Mouse (Mus musculus): ENCODE measurements around the gene Meis1. TPM values are rescaled to one million over a fixed set of nuclear protein-coding genes. Genes with fewer than 3 reads are reported as not detected.

The Meis1 gene
- polyA plus RNA-seq, 1 experiment from 2014 or later: 51.7 TPM

DNA sequence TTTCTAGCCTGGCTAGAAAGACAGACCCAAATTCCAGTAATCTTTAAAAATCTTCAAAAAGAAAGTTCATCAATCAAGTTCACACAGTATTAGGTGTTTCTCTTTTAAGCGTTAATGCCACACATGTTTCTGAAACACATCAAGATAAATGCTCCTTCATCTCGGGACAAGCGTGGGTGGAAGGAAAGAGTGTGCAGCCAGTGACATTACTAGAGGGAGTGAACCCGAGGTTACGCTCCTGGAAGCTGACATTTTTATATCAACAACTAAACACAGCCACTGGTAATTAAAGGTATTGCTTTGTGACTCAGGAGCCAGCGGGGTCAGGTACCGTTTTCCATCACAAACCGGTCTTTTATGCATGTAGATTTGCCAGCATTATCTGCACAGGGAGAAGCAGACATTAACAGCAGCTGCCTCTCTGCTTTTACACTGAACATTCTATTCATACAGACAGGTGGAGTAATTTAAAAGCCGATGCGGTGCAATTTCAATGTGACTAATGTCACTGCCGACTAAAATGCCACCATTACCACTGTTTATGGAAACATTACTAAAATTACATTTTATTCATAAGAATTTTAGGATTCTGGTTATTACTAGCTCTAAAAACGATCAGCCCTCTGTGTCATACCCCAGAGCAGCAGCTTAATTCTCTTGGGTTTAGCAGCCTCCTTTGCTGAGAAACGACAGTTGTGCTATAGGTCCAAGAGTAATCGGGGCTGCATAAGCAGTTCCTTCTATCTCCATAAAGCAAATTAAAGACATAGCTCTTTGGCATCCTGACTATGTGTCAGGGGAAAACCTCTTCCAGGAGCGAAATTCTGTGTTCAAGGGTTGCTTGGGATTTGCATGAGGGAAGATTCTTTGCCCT lies 87.5 kb downstream of the Meis1 start:
- Histone ChIP-seq H3K36me3 (ENCODE audit: control insufficient read depth, insufficient read depth, low read length) (no peaks in the 10 kb centered on the region), H3K9ac (replicated peaks; ENCODE audit: low read length) (no peak overlapping the region), H3K4me2 (ENCODE audit: low read length) (peak overlapping the region; percentile 26), H3K9me3 (ENCODE audit: control insufficient read depth, low read length) (no peaks in the 10 kb centered on the region), H3K4me3 (replicated peaks; ENCODE audit: low read depth, low read length) (no peak overlapping the region), H3K4me1 (ENCODE audit: control insufficient read depth, insufficient read depth, low read length) (peaks cover 21% of the 10 kb centered on the region), H3K27ac (replicated peaks; ENCODE audit: low read depth, low read length) (peak overlapping the region; percentile 15; the same call in 1 of the 2 replicates), H3K27me3 (ENCODE audit: control insufficient read depth, insufficient read depth, low read length) (no peaks in the 10 kb centered on the region)
- 48% methylated on average over 15 of the region's 15 CpGs for WGBS
- ATAC-seq (ENCODE audit: low FRiP score, low TSS enrichment) (no peak), DNase-seq (peak; percentile 40)

DNA sequence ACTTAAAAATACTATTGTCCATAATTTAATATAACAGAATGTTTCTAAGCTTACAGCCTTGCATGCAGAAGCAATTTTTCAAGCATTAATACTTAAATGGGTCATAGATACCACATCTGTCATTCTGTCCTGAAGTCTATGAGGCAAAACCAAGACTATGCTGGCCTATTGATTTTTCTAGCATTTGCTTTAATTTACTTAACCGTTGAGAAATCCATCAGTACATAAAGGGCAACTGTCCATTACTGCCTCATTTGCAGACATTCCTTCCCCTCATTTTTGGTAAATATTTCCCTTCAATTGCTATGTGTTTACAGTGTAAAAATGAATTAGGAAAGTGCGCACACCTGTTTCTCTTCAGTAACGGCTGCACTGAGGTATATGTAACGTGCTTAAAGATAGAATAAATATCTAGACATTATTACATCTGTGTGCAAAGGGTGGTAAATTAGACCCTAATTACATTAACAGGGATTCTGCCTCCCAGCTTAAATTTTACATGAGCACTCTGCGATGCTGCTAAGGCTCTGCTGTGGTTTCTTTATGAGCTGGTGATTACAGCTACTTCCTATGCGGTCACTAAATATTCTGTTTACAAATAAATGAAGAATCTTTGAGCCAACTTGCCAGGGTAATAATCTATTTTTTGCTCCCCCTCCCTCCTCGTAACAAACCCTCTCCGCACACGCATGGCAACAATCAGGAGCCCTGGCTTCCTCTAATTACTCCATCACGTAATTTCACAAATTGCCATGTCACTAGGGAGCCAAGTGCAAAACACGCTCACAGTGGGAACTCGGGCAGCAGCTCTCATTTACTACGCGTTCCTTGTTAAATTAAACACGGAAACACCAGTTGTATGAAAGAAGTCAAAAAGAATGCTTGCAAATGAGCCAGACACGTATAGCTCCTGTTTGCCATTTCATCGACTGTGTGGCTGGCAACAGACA lies 88.7 kb downstream of the Meis1 start:
- Histone ChIP-seq H3K4me2 (ENCODE audit: low read length) (peak overlapping the region; percentile 26; the same call in 1 of the 2 replicates), H3K4me1 (ENCODE audit: control insufficient read depth, insufficient read depth, low read length) (peaks cover 21% of the 10 kb centered on the region), H3K9ac (replicated peaks; ENCODE audit: low read length) (no peak overlapping the region), H3K27ac (replicated peaks; ENCODE audit: low read depth, low read length) (0 out of 2 replicates have a peak overlapping the region, but pooled peaks have one; percentile 15), H3K27me3 (ENCODE audit: control insufficient read depth, insufficient read depth, low read length) (no peaks in the 10 kb centered on the region), H3K9me3 (ENCODE audit: control insufficient read depth, low read length) (no peaks in the 10 kb centered on the region), H3K4me3 (replicated peaks; ENCODE audit: low read depth, low read length) (no peak overlapping the region), H3K36me3 (ENCODE audit: control insufficient read depth, insufficient read depth, low read length) (no peaks in the 10 kb centered on the region)
- DNase-seq (peak; percentile 38), ATAC-seq (ENCODE audit: low FRiP score, low TSS enrichment) (no peak)
- WGBS: 66% methylated on average over 17 of the region's 17 CpGs

DNA sequence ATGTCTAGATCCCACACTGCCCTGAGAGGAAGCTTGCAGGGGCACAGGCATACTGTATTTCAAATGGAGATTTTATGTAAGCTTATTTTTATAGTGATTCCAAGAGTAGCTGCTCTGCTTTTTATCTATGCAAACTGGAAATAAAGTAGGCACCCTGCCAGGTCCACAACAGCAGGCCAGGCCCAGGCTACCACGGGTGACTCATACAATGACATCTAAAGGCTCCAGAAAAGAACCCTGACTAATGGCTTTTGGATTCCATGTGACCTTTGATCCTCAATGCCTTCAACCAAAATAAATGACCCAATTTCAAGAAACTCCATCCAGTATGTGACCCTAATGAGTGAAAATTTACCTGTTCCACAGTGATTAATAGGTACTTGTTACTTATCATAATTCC lies 91.4 kb downstream of the Meis1 start:
- peaks cover 21% of the 10 kb centered on the region for H3K4me1 ChIP-seq (ENCODE audit: control insufficient read depth, insufficient read depth, low read length)
- no peak overlapping the region for H3K4me2 ChIP-seq (ENCODE audit: low read length)
- H3K4me3 ChIP-seq (replicated peaks; ENCODE audit: low read depth, low read length): no peak overlapping the region
- no peaks in the 10 kb centered on the region for H3K9me3 ChIP-seq (ENCODE audit: control insufficient read depth, low read length)
- ATAC-seq (ENCODE audit: low FRiP score, low TSS enrichment) (no peak; the same call in 1 of the 2 replicates), DNase-seq (peak; percentile 52)
- WGBS: 2% methylated on average over 1 of the region's 1 CpGs
- H3K27ac ChIP-seq (replicated peaks; ENCODE audit: low read depth, low read length): no peak overlapping the region
- no peaks in the 10 kb centered on the region for H3K27me3 ChIP-seq (ENCODE audit: control insufficient read depth, insufficient read depth, low read length)
- H3K36me3 ChIP-seq (ENCODE audit: control insufficient read depth, insufficient read depth, low read length): no peaks in the 10 kb centered on the region
- no peak overlapping the region for H3K9ac ChIP-seq (replicated peaks; ENCODE audit: low read length)

DNA sequence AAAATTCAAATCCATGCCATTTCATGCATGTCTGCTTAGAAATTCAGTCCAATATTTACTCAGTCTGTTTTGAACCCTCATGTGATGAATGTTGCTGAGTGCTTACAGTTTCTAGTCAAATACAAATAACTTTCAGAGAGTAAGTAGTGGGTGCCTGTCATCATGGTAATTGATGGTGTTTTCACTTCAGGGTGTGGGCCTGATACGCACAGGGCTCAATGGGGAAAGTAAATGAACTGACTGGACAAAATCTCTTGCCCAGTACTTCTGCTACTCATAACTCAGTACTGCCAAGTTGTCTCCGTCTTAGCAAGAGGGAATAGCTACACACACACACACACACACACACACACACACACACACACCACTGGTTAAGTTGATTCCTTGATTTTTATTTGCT lies 92.0 kb downstream of the Meis1 start:
- Histone ChIP-seq H3K27ac (replicated peaks; ENCODE audit: low read depth, low read length) (no peak overlapping the region), H3K4me2 (ENCODE audit: low read length) (no peak overlapping the region), H3K4me1 (ENCODE audit: control insufficient read depth, insufficient read depth, low read length) (peaks cover 20% of the 10 kb centered on the region), H3K36me3 (ENCODE audit: control insufficient read depth, insufficient read depth, low read length) (no peaks in the 10 kb centered on the region), H3K9me3 (ENCODE audit: control insufficient read depth, low read length) (no peaks in the 10 kb centered on the region), H3K27me3 (ENCODE audit: control insufficient read depth, insufficient read depth, low read length) (no peaks in the 10 kb centered on the region), H3K4me3 (replicated peaks; ENCODE audit: low read depth, low read length) (no peak overlapping the region), H3K9ac (replicated peaks; ENCODE audit: low read length) (no peak overlapping the region)
- WGBS: 50% methylated on average over 2 of the region's 2 CpGs
- no peak for ATAC-seq (ENCODE audit: low FRiP score, low TSS enrichment)
- DNase-seq: no peak

DNA sequence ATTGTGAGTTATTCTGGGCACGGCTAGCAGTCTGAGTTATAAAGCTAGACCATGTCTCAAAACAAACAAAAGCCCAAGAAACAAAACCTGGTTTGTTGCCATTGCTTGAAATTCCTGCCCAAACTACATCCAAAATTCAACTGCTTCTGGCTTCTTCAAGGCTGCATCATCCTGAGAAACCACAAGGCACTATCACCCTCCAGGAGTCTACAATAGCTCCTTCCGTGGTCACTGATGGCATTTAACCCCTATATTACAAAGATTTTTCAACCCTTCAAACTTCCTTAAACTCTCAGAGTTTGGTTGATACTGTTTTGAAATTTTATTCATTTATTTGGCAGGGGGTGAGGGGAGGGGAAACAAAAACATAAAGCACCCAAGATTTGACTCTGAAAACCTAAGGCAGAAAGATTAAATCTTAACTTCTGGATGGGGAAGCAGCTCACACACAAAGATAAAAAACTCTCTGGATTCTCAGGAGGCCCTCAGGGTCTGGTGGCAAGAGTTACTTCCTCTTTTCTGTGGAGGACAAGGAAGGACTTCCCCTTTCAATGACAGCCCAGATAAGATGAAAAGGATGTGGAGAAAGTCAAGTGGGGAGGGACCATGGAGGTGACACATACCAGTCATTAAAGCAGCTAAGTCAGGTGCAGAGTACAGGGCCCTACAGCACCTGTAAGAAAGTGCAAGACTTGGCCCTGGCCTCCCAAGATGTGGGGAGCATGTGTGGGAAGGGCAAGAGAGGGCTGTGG lies 94.0 kb downstream of the Meis1 start:
- no peak overlapping the region for H3K4me2 ChIP-seq (ENCODE audit: low read length)
- no peaks in the 10 kb centered on the region for H3K9me3 ChIP-seq (ENCODE audit: control insufficient read depth, low read length)
- DNase-seq: no peak
- WGBS: 87% methylated on average over 2 of the region's 2 CpGs
- H3K9ac ChIP-seq (replicated peaks; ENCODE audit: low read length): no peak overlapping the region
- H3K36me3 ChIP-seq (ENCODE audit: control insufficient read depth, insufficient read depth, low read length): no peaks in the 10 kb centered on the region
- ATAC-seq (ENCODE audit: low FRiP score, low TSS enrichment): no peak
- no peak overlapping the region for H3K4me3 ChIP-seq (replicated peaks; ENCODE audit: low read depth, low read length)
- H3K27ac ChIP-seq (replicated peaks; ENCODE audit: low read depth, low read length): no peak overlapping the region
- H3K27me3 ChIP-seq (ENCODE audit: control insufficient read depth, insufficient read depth, low read length): no peaks in the 10 kb centered on the region
- H3K4me1 ChIP-seq (ENCODE audit: control insufficient read depth, insufficient read depth, low read length): peaks cover 10% of the 10 kb centered on the region; the same call in 1 of the 2 replicates

DNA sequence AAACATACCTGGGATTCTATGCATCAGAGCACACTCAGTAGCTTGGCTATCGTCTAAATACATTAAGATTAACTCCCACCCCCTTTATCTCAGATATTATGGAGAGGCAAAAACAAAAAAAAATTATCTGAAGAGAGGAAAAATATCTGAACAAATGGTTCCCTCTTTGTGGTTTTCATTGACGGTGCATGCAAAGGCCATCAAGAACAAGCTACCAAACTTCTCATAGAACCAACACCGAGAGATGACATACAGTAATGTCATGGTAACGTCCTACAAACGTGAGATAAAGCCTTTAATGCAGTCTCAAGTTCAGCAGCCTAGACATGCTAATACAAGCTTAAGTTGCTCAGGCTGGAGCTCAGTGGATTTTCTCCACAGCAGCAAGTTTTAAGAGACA lies 95.5 kb downstream of the Meis1 start:
- ATAC-seq (ENCODE audit: low FRiP score, low TSS enrichment): no peak
- no peak overlapping the region for H3K27ac ChIP-seq (replicated peaks; ENCODE audit: low read depth, low read length)
- 90% methylated on average over 5 of the region's 5 CpGs for WGBS

DNA sequence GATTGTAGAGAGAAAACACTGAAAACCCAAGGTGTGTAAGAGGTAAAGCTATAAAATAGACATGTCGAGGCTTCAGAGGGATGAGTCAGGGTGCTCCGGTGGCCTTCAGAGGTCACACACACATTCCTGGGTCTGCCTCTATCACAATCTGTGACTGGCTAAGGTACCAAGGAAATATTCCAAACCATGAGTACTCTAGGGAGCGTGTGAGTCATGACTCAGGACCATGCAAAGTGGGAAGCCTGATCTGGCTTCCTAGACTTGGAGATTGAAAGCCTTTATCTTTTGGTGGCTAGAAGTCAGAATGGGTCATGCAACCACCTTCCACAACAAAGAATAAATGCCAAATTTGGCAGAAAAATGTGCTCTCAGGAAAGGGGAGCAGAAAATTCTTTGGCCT lies 98.1 kb downstream of the Meis1 start:
- WGBS: 94% methylated on average over 3 of the region's 3 CpGs
- Histone ChIP-seq H3K4me3 (replicated peaks; ENCODE audit: low read depth, low read length) (no peak overlapping the region), H3K9me3 (ENCODE audit: control insufficient read depth, low read length) (no peaks in the 10 kb centered on the region), H3K4me2 (ENCODE audit: low read length) (no peak overlapping the region), H3K4me1 (ENCODE audit: control insufficient read depth, insufficient read depth, low read length) (peaks cover 25% of the 10 kb centered on the region), H3K9ac (replicated peaks; ENCODE audit: low read length) (no peak overlapping the region), H3K27ac (replicated peaks; ENCODE audit: low read depth, low read length) (no peak overlapping the region), H3K27me3 (ENCODE audit: control insufficient read depth, insufficient read depth, low read length) (no peaks in the 10 kb centered on the region), H3K36me3 (ENCODE audit: control insufficient read depth, insufficient read depth, low read length) (no peaks in the 10 kb centered on the region)
- ATAC-seq (ENCODE audit: low FRiP score, low TSS enrichment) (no peak), DNase-seq (no peak)

More for the DNA sequence above, 95.5 kb downstream of the Meis1 start:
- H3K4me3 ChIP-seq (replicated peaks; ENCODE audit: low read depth, low read length): no peak overlapping the region
- no peak overlapping the region for H3K4me2 ChIP-seq (ENCODE audit: low read length)
- H3K36me3 ChIP-seq (ENCODE audit: control insufficient read depth, insufficient read depth, low read length): no peaks in the 10 kb centered on the region
- no peak overlapping the region for H3K9ac ChIP-seq (replicated peaks; ENCODE audit: low read length)
- no peak for DNase-seq
- peaks cover 16% of the 10 kb centered on the region; the same call in 1 of the 2 replicates for H3K4me1 ChIP-seq (ENCODE audit: control insufficient read depth, insufficient read depth, low read length)
- no peaks in the 10 kb centered on the region for H3K27me3 ChIP-seq (ENCODE audit: control insufficient read depth, insufficient read depth, low read length)
- H3K9me3 ChIP-seq (ENCODE audit: control insufficient read depth, low read length): no peaks in the 10 kb centered on the region

DNA sequence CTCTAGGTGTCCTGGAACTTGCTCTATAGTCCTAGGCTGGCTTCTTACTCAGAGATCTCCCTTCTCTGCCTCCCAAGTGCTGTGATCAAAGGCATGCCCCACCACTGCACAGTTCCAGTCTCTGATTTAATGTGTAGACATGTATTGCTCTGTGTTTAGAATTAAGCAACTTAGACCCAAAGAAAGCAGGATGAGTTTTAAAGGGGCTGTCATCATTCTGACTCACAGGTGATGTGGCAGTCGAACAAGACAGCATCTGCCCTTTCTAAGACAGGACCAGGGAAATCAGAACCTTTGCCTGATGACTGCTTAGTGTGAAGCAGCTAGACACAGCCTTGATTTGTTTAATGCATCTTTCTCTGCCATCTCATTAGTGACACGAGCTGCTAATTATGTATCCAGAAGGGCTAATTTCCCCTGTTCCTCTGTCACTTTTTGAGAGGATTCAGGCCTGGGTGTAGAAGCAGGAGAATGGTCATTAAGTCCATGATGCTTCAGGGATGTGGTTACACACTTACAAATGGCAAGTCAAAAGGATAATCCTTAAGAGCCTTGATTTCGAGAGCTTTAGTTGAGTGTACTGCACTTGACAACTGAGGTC lies 99.5 kb downstream of the Meis1 start:
- WGBS: 67% methylated on average over 3 of the region's 3 CpGs
- no peak for ATAC-seq (ENCODE audit: low FRiP score, low TSS enrichment)
- H3K27me3 ChIP-seq (ENCODE audit: control insufficient read depth, insufficient read depth, low read length): no peaks in the 10 kb centered on the region
- H3K36me3 ChIP-seq (ENCODE audit: control insufficient read depth, insufficient read depth, low read length): no peaks in the 10 kb centered on the region
- H3K4me2 ChIP-seq (ENCODE audit: low read length): no peak overlapping the region
- DNase-seq: no peak
- H3K9ac ChIP-seq (replicated peaks; ENCODE audit: low read length): no peak overlapping the region
- no peaks in the 10 kb centered on the region for H3K9me3 ChIP-seq (ENCODE audit: control insufficient read depth, low read length)
- H3K4me3 ChIP-seq (replicated peaks; ENCODE audit: low read depth, low read length): no peak overlapping the region
- H3K27ac ChIP-seq (replicated peaks; ENCODE audit: low read depth, low read length): no peak overlapping the region
- peaks cover 26% of the 10 kb centered on the region for H3K4me1 ChIP-seq (ENCODE audit: control insufficient read depth, insufficient read depth, low read length)
